Mouse (Mus musculus) liver, embryonic 12.5 days (tissue): ENCODE data around the gene Mia2. TPM values are rescaled to one million over a fixed set of nuclear protein-coding genes. Genes with fewer than 3 reads are reported as not detected.

Experiments
- ATAC-seq: fragments of 200-750 bp; cut with Nextera tagmentation; 2 replicates; pipeline ENCODE4 v1.8.0; 2017; ENCODE audit warnings: moderate number of reproducible peaks, mild to moderate bottlenecking, moderate library complexity
- H3K27ac ChIP-seq: fragments of 300-500 bp; sonication (generic); 2 replicates; pipeline ENCODE4 v1.5.1; 2016; ENCODE audit warnings: mild to moderate bottlenecking
- H3K27me3 ChIP-seq: fragments of 300-500 bp; sonication (generic); replicated peaks from 2 replicates; pipeline ENCODE4 v1.6.1; 2016; ENCODE audit warnings: mild to moderate bottlenecking, moderate library complexity
- H3K36me3 ChIP-seq: fragments of 300-500 bp; sonication (generic); 2 replicates; pipeline ENCODE4 v1.6.1; 2016; ENCODE audit warnings: mild to moderate bottlenecking, moderate library complexity
- H3K4me1 ChIP-seq: fragments of 300-500 bp; sonication (generic); 2 replicates; pipeline ENCODE4 v1.6.1; 2016
- H3K4me2 ChIP-seq: fragments of 300-500 bp; sonication (generic); 2 replicates; pipeline ENCODE4 v1.6.1; 2016; ENCODE audit warnings: mild to moderate bottlenecking, moderate library complexity
- H3K4me3 ChIP-seq: fragments of 300-500 bp; sonication (generic); 2 replicates; pipeline ENCODE4 v1.5.1; 2016; ENCODE audit warnings: mild to moderate bottlenecking, moderate library complexity
- H3K9ac ChIP-seq: fragments of 300-500 bp; sonication (generic); 2 replicates; pipeline ENCODE4 v1.6.1; 2016; ENCODE audit warnings: mild to moderate bottlenecking, moderate library complexity
- H3K9me3 ChIP-seq: fragments of 300-500 bp; sonication (generic); replicated peaks from 2 replicates; pipeline ENCODE4 v1.6.1; 2016; ENCODE audit warnings: mild to moderate bottlenecking, moderate library complexity
- WGBS: fragments of 180-500 bp; shearing (Covaris S2); methylation state at CpG from one replicate; pipeline ENCODE4 v1.1.7; 2016; ENCODE audit not compliant: insufficient replicate concordance; 5-methylcytosine and 5-hydroxymethylcytosine counted together
- polyA plus RNA-seq: library from polyadenylated mRNA; unstranded; fragments of >200 nt; fragmentation: Nextera tagmentation; extraction: Ambion mirVana; gene quantifications from 2 replicates; pipeline ENCODE4 v1.2.1, GENCODE M21; 2016

Gene Mia2
- polyA plus RNA-seq, 1 experiment from 2014 or later: 52.6 TPM

DNA sequence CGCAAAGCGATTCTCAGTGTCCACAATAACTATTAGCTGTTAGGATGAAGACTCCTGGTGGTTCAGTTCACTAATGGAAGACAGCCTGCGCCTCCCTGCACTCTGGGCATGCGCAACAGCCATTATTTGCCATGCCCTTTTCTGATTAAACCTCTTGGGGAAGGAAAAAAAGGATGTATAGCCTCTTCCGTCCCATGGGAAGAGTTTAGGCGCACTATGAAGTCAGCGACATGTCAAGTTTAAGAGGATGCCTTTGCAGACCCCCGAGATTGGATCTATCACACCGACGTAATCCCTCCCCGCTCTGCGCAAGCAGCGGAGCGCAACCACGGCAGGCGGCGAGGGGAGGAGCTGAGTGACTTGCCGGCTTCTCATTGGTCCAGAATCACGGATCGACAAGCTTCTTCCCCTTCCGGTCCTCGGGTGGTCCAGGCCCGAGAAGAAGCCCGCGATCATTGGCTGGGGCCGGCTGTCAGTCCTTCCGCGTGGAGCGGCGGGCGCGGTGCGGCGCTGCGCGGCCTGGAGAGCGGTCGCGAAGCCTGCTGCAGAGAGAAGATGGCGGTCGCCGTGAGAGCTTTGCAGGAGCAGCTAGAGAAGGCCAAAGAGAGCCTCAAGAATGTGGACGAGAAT, 29.0 kb upstream of the Mia2 start, which contains the start of gene Pnn:
TSS of gene Pnn (plus strand) at position 437 of the 630 bp plus-strand sequence.
- Histone ChIP-seq H3K36me3 (peaks cover 36% of the 10 kb centered on the region), H3K4me2 (peak within 1 kb of the TSS; percentile 86), H3K9me3 (no peaks in the 10 kb centered on the region), H3K4me3 (peak within 1 kb of the TSS; percentile 96), H3K4me1 (peaks cover 25% of the 10 kb centered on the region), H3K27me3 (no peaks in the 10 kb centered on the region; the same call in 1 of the 2 replicates), H3K9ac (peak within 1 kb of the TSS; percentile 94), H3K27ac (peak within 1 kb of the TSS; percentile 88)
- peak; percentile 99 for ATAC-seq
- WGBS: under 1% methylated on average over 43 of the region's 43 CpGs

GRCm38 (mm10) chr12:59067095-59067494, 28.5 kb upstream of the Mia2 start:
- H3K4me2 ChIP-seq: peak overlapping the region; percentile 86
- ATAC-seq: peak; percentile 46
- WGBS: under 1% methylated on average over 41 of the region's 41 CpGs
- peaks cover 25% of the 10 kb centered on the region for H3K4me1 ChIP-seq
- peaks cover 41% of the 10 kb centered on the region for H3K36me3 ChIP-seq
- H3K4me3 ChIP-seq: peak overlapping the region; percentile 96
- peak overlapping the region; percentile 94 for H3K9ac ChIP-seq
- peak overlapping the region; percentile 88 for H3K27ac ChIP-seq
- H3K9me3 ChIP-seq: no peaks in the 10 kb centered on the region
- H3K27me3 ChIP-seq: no peaks in the 10 kb centered on the region; the same call in 1 of the 2 replicates

GRCm38 (mm10) chr12:59068791-59069190, 26.8 kb upstream of the Mia2 start:
- no peak for ATAC-seq
- H3K27ac ChIP-seq: no peak overlapping the region
- H3K4me1 ChIP-seq: peaks cover 25% of the 10 kb centered on the region
- H3K4me3 ChIP-seq: no peak overlapping the region
- no peak overlapping the region for H3K9ac ChIP-seq
- 91% methylated on average over 13 of the region's 13 CpGs for WGBS
- H3K4me2 ChIP-seq: peak overlapping the region; percentile 86; the same call in 1 of the 2 replicates
- no peaks in the 10 kb centered on the region for H3K9me3 ChIP-seq
- H3K27me3 ChIP-seq: no peaks in the 10 kb centered on the region; the same call in 1 of the 2 replicates
- H3K36me3 ChIP-seq: peaks cover 52% of the 10 kb centered on the region

DNA sequence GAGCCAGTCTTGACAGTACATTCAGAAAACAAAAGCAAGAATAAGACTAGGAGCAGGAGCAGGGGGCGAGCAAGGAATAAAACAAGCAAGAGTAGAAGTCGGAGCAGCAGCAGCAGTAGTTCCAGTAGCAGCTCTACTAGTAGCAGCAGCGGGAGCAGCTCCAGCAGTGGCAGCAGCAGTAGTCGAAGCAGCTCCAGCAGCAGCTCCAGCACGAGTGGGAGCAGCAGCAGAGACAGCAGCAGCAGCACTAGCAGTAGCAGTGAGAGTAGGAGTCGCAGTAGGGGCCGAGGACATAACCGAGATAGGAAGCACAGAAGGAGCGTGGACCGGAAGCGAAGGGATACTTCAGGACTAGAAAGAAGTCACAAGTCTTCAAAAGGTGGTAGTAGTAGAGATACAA, 23.3 kb upstream of the Mia2 start:
- Histone ChIP-seq H3K4me1 (peaks cover 15% of the 10 kb centered on the region), H3K27me3 (no peaks in the 10 kb centered on the region), H3K36me3 (peaks cover 60% of the 10 kb centered on the region), H3K27ac (no peak overlapping the region), H3K9me3 (no peaks in the 10 kb centered on the region), H3K4me2 (no peak overlapping the region), H3K9ac (no peak overlapping the region), H3K4me3 (no peak overlapping the region)
- no peak for ATAC-seq
- 89% methylated on average over 11 of the region's 11 CpGs for WGBS

- peaks cover 49% of the 10 kb centered on the region for H3K36me3 ChIP-seq
- ATAC-seq: no peak
- H3K9ac ChIP-seq: no peak overlapping the region
- H3K4me1 ChIP-seq: no peaks in the 10 kb centered on the region; the same call in 1 of the 2 replicates
- H3K4me3 ChIP-seq: no peak overlapping the region
- H3K27me3 ChIP-seq: no peaks in the 10 kb centered on the region
- WGBS: 80% methylated on average over 3 of the region's 3 CpGs
- no peaks in the 10 kb centered on the region for H3K9me3 ChIP-seq
- no peak overlapping the region for H3K4me2 ChIP-seq
- no peak overlapping the region for H3K27ac ChIP-seq
These were observed 21.5 kb upstream of the Mia2 start for GRCm38 (mm10) chr12:59074052-59074451.

DNA sequence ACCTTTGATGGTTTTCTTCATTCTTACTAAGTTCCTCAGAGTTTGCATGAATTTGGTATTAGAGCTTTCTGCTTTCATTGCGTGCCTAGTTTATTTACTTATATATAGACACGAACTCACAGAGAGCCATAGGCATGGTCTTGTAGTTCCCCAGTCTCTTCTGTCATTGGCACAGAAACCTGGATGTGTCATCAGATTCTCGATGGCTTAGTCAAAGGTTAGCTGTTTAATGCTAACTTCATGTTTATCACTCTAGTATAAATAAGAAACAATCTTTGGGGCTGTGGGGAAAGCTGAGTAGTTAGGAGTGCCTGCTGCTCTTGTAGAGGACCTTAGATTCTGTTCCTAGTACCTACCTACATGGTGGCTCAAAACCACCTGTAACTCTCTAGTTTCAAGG, 18.6 kb upstream of the Mia2 start:
- Histone ChIP-seq H3K4me3 (no peak overlapping the region), H3K9ac (no peak overlapping the region), H3K36me3 (peaks cover 20% of the 10 kb centered on the region), H3K27ac (no peak overlapping the region), H3K27me3 (no peaks in the 10 kb centered on the region), H3K4me2 (no peak overlapping the region), H3K4me1 (no peaks in the 10 kb centered on the region), H3K9me3 (no peaks in the 10 kb centered on the region)
- 74% methylated on average over 3 of the region's 3 CpGs for WGBS
- no peak for ATAC-seq

DNA sequence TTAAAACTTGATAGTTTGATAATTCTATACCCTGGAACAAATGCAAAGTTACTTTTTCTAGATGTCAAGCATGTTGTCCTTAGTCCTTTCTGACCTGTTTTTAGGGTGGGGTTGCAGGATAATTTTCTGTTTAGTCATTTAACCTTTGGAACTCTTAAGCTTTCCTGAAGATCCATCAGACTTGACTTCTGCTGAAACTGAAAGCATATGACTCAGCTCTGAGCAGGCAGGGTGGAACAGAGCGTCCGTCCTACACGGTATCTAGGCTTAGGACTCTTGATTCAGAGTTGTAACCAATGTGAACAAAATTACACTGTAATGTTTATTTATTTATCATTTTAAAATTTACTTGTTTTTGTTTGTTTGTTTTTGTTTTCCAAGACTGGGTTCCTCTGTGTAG, 17.7 kb upstream of the Mia2 start:
- Histone ChIP-seq H3K9ac (no peak overlapping the region), H3K4me2 (no peak overlapping the region), H3K4me1 (no peaks in the 10 kb centered on the region), H3K27me3 (no peaks in the 10 kb centered on the region), H3K4me3 (no peak overlapping the region), H3K9me3 (no peaks in the 10 kb centered on the region), H3K27ac (no peak overlapping the region), H3K36me3 (peaks cover 12% of the 10 kb centered on the region)
- ATAC-seq: no peak
- 88% methylated on average over 3 of the region's 3 CpGs for WGBS

DNA sequence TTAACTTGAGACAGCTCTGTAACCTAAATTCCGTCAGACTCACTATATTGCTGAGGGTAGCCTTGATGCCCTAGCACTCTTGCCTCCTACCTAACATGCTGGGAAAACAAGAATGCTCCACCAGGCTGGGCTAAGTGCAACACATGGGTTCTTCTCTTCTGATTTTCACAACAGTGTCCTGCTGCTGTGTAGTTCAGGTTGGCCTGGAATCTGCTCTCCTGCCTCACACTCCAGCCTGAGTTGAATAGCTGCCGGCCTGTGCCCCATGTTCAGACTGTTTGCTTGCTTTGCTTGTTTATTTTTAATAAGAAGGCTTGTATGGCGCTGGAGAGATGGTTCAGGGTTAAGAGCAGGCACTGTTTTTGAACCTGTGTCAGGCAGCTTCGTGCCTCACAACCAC, 15.1 kb upstream of the Mia2 start:
- no peak overlapping the region for H3K4me3 ChIP-seq

DNA sequence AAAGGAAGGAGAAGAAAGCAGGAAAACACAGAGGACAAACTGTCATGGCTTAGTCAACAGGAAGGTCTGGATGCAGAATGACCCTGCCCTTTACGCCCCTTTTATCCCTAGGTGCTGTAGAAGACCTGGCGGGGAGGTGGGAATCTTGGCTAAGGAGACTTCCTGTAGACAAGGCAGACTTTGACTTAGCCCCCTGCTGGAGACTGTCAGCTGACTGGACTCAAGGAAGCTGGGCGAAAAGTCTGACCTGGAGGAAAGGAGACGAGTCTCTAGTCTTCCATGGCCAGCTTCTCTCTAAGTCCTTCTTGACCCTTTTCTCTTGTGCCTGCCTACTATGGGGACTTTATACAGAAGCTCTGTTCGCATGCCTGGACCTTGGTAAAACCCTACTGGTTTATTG, 11.2 kb upstream of the Mia2 start:
- H3K4me1 ChIP-seq: no peaks in the 10 kb centered on the region
- ATAC-seq: no peak
- H3K4me2 ChIP-seq: no peak overlapping the region
- H3K4me3 ChIP-seq: no peak overlapping the region
- H3K27me3 ChIP-seq: no peaks in the 10 kb centered on the region
- H3K9ac ChIP-seq: no peak overlapping the region
- 55% methylated on average over 5 of the region's 5 CpGs for WGBS
- no peaks in the 10 kb centered on the region for H3K9me3 ChIP-seq
- no peak overlapping the region for H3K27ac ChIP-seq
- H3K36me3 ChIP-seq: no peaks in the 10 kb centered on the region

More for the DNA sequence above, 15.1 kb upstream of the Mia2 start:
- Histone ChIP-seq H3K4me2 (no peak overlapping the region), H3K27ac (no peak overlapping the region), H3K27me3 (no peaks in the 10 kb centered on the region), H3K9me3 (no peaks in the 10 kb centered on the region), H3K9ac (no peak overlapping the region), H3K36me3 (no peaks in the 10 kb centered on the region), H3K4me1 (no peaks in the 10 kb centered on the region)
- no peak for ATAC-seq
- 70% methylated on average over 4 of the region's 4 CpGs for WGBS

GRCm38 (mm10) chr12:59086171-59086570, 9.4 kb upstream of the Mia2 start:
- no peak for ATAC-seq
- H3K4me2 ChIP-seq: no peak overlapping the region
- no peaks in the 10 kb centered on the region for H3K9me3 ChIP-seq
- H3K27ac ChIP-seq: no peak overlapping the region
- no peaks in the 10 kb centered on the region for H3K36me3 ChIP-seq
- H3K4me1 ChIP-seq: no peaks in the 10 kb centered on the region
- H3K27me3 ChIP-seq: no peaks in the 10 kb centered on the region
- H3K4me3 ChIP-seq: no peak overlapping the region
- no peak overlapping the region for H3K9ac ChIP-seq
- 58% methylated on average over 5 of the region's 5 CpGs for WGBS

DNA sequence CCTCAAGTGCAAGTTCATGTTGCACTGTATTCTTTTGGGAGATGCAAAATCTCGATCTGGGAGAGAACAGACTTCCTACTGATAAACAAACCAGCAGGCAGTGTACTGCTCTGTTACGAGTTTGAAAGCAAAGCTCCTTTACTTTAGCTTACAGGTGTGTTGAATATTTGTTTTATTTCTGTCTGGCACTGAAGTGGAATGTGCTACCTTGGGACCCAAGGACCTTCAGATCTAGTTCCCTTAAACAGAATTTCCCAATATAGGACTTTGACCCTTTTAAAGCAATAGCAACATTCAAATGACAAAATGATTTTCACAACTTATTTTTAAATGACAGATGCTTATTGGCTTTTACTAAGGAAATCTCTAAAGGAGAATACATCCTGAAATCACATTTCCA, 2.1 kb upstream of the Mia2 start:
- WGBS: 33% methylated on average over 2 of the region's 2 CpGs
- Histone ChIP-seq H3K36me3 (no peaks in the 10 kb centered on the region), H3K27ac (no peak overlapping the region), H3K4me1 (no peaks in the 10 kb centered on the region), H3K4me2 (no peak overlapping the region), H3K9ac (no peak overlapping the region), H3K4me3 (no peak overlapping the region), H3K27me3 (no peaks in the 10 kb centered on the region), H3K9me3 (no peaks in the 10 kb centered on the region)
- ATAC-seq: no peak

DNA sequence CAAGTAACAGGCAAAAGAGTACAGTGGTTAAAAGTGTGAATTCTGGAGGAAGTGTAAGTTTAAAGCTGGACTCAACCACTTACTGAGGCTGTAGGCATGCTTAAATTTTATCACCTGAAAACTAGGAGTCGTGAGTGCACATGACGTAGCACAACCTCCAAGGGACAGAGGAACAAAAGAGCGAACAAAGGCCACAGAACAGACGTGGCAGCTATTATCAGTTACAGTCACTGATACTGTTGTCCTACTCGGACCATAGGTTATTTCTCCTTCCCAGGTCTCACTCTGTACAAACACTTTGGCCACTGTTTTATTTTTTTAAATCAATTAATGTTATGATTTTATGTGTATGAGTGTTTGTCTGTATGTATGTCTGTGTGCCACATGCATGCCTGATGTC, 9.2 kb downstream of the Mia2 start:
- no peak overlapping the region for H3K9ac ChIP-seq
- ATAC-seq: no peak
- no peaks in the 10 kb centered on the region for H3K9me3 ChIP-seq
- no peaks in the 10 kb centered on the region for H3K36me3 ChIP-seq
- no peak overlapping the region for H3K27ac ChIP-seq
- H3K4me3 ChIP-seq: no peak overlapping the region
- H3K4me2 ChIP-seq: no peak overlapping the region
- WGBS: 56% methylated on average over 5 of the region's 5 CpGs
- no peaks in the 10 kb centered on the region for H3K4me1 ChIP-seq
- no peaks in the 10 kb centered on the region for H3K27me3 ChIP-seq

DNA sequence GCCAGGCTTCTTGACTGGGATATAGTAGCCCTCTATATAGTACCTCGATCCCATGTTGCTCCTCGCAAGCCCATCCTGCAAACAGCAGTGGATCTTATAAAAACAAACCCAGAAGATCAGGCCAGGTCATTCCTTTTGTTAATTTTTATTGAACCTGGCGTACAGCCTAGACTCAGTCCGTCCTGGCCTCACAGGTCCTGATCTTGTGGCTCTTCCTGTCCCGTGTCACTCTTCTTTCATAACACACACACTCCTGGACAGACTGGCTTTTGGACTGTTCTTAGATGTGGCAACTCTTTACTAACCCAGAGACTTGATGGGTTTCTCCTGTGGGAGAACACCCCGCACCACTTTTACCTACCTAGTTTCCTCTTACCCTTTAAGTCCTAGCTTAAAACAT, 10.3 kb downstream of the Mia2 start:
- Histone ChIP-seq H3K36me3 (no peaks in the 10 kb centered on the region), H3K27me3 (no peaks in the 10 kb centered on the region), H3K4me2 (no peak overlapping the region), H3K27ac (no peak overlapping the region), H3K4me3 (no peak overlapping the region), H3K4me1 (no peaks in the 10 kb centered on the region), H3K9me3 (no peaks in the 10 kb centered on the region), H3K9ac (no peak overlapping the region)
- no peak for ATAC-seq
- 67% methylated on average over 6 of the region's 6 CpGs for WGBS
